Mouse (Mus musculus): ENCODE measurements at regions not wholly inside any gene's neighbourhood (a gene's known extent, or its start where the extent isn't known, plus 50 kb on each side); places are given as distances from the start of the nearest gene placed in this dataset.

DNA sequence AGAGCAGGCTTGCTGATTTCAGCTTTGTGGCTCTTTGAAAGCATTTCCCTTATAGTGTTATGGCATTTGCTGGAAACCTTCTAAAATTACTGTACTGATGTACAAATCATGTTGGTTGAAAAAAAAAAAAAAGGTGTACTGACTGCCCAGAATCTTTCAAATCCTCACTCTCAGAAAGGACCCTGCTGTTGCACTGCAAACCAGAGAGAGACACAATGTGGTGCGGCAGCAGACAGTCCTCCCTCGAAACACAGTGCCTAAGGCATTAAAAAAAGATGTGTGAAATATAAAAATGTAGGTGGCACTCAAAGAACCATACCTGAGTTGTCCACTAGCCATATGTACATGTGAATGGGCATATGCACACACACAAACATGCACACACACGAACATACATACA, 128.3 kb downstream of the Actr3 start:
- no peaks in the 10 kb centered on the region for H3K27me3 ChIP-seq
- ChIA-PET CTCF (no interaction called here), POLR2A (no interaction called here)
- no peak for DNase-seq (ENCODE audit: low read depth, low spot score)
- in situ Hi-C loops (cut with MboI; ENCODE audit: low pct_unique_long_range_greater_than_20kb), result no loop called here
- TF ChIP-seq CTCF (IDR thresholded peaks at IDR 0.05), result no peak
- ATAC-seq, result no peak

DNA sequence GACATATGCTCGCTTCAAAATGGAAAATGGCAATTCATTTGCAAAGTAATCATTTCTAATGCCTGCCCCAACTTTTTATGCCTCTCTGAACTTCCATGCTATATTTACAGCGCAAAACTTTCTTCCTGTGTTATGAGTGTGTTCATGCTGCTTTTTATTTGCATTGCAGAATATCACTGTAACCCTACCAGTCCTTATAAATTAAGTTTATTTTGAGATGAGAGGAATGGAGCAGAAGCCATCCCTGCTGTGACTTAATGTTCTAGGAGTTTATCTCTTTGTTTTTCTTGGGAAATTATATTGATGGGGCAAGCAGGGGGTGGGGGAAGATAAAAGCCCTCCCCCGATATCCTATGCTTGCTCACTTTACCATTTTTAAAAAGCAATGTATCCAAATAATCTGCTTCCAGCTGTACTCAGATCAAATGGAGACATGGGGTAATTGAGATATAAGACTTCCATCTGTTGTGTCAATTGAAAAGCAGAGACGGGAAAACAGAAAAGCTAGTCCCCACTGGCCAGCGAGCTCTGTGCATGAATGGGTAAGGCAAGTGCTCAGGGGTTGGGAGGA, 136.9 kb downstream of the Actr3 start:
- ATAC-seq, result no peak
- TF ChIP-seq CTCF (IDR thresholded peaks at IDR 0.05), result no peak
- POLR2A ChIA-PET, result no interaction called here
- DNase-seq (ENCODE audit: low read depth, low spot score), result no peak
- CTCF ChIA-PET, result no interaction called here
- in situ Hi-C loops (cut with MboI; ENCODE audit: low pct_unique_long_range_greater_than_20kb), result no loop called here
- H3K27me3 ChIP-seq, result peaks cover 5% of the 10 kb centered on the region

DNA sequence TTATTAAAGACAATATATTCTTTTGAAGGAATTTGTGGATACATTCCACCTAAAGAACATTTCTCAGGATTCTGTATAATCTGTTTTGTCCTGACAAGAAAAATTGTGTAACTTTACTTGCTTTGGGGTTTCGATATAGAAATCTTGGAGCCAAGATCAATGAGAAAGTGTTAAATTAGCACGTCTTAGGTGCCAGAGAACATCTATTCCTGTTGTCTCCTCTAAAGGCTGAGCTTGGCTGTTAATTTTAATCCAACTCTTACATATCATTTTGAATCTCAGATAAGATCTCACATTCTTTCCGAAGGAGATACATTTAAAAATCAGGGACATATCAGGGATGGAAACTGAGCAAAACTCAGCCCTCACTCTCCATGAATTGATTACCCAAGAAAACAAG, 139.9 kb downstream of the Actr3 start:
- ChIA-PET POLR2A (no interaction called here), CTCF (no interaction called here)
- DNase-seq (ENCODE audit: low read depth, low spot score), result no peak
- no peak for TF ChIP-seq CTCF (IDR thresholded peaks at IDR 0.05)
- no peak for ATAC-seq
- H3K27me3 ChIP-seq, result peaks cover 5% of the 10 kb centered on the region
- in situ Hi-C loops (cut with MboI; ENCODE audit: low pct_unique_long_range_greater_than_20kb), result no loop called here

DNA sequence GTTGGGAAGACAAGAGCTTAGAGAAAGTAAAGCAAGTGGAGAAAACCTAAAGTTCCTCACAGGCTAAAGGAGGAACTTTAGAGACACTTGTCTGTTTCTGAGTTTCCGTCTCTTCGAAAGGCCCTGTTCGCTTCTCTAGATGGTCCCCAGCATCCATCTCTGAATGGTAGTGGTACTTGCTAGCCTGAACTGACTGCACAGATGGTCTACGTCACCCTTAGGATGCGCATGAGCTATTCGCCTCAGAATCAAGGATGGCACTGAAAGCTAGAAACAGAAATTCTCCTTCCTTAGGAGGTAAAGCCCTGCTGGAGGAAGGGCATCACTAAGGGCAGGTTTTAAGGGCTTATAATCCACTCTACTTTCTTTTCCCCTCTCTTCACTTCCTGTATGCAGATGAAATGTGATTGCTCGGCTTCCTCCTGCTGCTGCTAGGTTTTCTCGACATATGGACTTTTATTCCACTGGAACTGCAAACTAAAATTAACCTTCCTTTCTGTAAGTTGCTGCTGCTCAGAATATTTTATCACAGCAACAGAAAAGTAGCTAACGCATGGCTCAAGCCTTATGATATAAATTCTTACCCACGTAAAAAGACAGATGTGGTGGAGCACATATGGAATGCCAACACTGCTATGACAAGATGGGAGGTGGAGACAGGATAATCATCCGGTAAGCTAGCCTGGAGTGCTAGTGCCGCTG, 145.1 kb downstream of the Actr3 start:
- ChIA-PET CTCF (no interaction called here), POLR2A (no interaction called here)
- no peak for ATAC-seq

DNA sequence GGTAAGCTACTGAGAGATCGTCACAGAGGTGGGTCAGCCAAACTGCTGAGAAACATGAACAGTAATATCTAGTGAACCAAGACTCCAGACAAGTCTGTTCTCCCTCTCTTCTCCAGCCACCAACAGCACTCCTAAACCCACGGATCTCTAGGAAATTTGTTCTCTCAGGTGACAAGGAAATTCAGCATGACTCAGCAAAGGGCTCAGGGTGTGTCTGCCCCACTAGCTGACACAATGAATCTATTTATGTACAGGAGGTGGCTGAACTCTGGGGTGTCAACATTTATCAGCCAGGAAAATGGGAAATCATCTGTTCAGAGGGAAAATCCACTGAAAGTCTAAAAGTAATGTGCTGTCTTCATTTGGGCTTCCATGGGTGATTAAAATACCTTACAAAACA, 149.2 kb downstream of the Actr3 start:
- CTCF ChIA-PET, result no interaction called here
- no peak for ATAC-seq
- H3K27me3 ChIP-seq, result no peaks in the 10 kb centered on the region
- no peak for DNase-seq (ENCODE audit: low read depth, low spot score)
- no peak for TF ChIP-seq CTCF (IDR thresholded peaks at IDR 0.05)
- in situ Hi-C loops (cut with MboI; ENCODE audit: low pct_unique_long_range_greater_than_20kb), result no loop called here
- POLR2A ChIA-PET, result no interaction called here

More for the DNA sequence above, 145.1 kb downstream of the Actr3 start:
- in situ Hi-C loops (cut with MboI; ENCODE audit: low pct_unique_long_range_greater_than_20kb), result no loop called here
- TF ChIP-seq CTCF (IDR thresholded peaks at IDR 0.05), result no peak
- no peak for DNase-seq (ENCODE audit: low read depth, low spot score)
- H3K27me3 ChIP-seq, result no peaks in the 10 kb centered on the region

DNA sequence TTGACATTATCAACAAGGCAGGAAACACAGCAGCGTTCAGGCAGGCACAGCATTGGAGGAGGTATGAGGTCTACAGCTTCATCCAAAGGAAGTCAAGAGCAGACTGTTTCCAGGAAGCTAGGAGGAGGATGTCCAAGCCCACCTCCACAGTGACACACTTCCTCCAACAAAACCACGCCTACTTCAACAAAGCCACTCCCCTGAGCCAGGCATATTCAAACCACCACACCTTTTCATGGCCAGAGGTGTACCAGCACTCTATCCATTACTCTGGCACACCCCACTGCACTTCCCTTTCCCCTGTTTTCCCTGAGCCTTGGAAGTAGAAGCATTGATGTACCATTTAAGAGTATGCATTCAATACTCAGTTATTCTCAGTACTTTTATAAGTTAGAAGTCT, 150.8 kb downstream of the Actr3 start:
- in situ Hi-C loops (cut with MboI; ENCODE audit: low pct_unique_long_range_greater_than_20kb), result no loop called here
- POLR2A ChIA-PET, result no interaction called here
- TF ChIP-seq CTCF (IDR thresholded peaks at IDR 0.05), result no peak
- DNase-seq (ENCODE audit: low read depth, low spot score) (no peak), ATAC-seq (no peak)
- CTCF ChIA-PET, result no interaction called here
- H3K27me3 ChIP-seq, result no peaks in the 10 kb centered on the region

DNA sequence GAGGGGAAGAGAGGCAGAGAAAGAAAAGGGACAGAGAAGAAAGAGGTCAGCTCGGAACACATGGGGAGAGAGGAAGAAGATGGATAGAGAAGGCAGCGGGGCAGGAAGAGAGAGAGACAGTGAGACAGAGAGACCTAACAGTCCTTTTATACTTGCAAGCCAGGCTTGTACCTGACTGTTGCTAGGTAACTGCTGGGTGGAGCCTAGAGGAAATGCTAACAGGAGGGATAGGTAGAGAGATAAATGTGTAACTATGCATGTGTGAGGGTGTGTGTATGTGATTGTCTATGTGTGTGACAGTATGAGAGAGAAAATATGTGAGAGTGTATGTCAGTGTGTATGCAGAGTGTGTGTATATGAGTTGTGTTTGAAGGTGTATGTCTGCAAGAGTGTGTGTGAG, 161.8 kb downstream of the Actr3 start:
- ATAC-seq (no peak), DNase-seq (ENCODE audit: low read depth, low spot score) (no peak)
- H3K27me3 ChIP-seq, result no peaks in the 10 kb centered on the region
- in situ Hi-C loops (cut with MboI; ENCODE audit: low pct_unique_long_range_greater_than_20kb), result no loop called here
- TF ChIP-seq CTCF (IDR thresholded peaks at IDR 0.05), result no peak
- ChIA-PET CTCF (no interaction called here), POLR2A (no interaction called here)

DNA sequence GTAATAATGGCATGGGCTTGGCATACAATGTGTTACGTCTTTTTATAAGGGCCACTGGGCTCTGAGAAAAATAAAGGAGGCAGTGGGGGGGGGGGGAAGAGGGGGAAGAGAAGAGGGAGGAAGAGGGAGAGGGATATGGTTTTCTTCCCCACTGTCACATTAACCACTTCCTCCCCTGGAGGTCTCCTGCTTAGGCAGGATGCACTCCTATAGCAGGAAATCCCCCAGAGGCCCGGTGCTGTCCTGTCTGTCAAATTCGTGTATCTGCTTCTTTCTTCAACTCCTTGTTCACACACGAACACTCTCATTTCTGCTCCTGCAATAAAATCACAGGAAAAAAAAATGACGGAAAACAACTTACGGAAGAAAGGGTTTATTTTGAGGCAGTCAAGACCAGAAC, 171.8 kb downstream of the Actr3 start:
- CTCF ChIA-PET, result no interaction called here
- no peaks in the 10 kb centered on the region for H3K27me3 ChIP-seq
- in situ Hi-C loops (cut with MboI; ENCODE audit: low pct_unique_long_range_greater_than_20kb), result no loop called here
- no peak for TF ChIP-seq CTCF (IDR thresholded peaks at IDR 0.05)
- POLR2A ChIA-PET, result no interaction called here
- no peak for DNase-seq (ENCODE audit: low read depth, low spot score)
- no peak for ATAC-seq

DNA sequence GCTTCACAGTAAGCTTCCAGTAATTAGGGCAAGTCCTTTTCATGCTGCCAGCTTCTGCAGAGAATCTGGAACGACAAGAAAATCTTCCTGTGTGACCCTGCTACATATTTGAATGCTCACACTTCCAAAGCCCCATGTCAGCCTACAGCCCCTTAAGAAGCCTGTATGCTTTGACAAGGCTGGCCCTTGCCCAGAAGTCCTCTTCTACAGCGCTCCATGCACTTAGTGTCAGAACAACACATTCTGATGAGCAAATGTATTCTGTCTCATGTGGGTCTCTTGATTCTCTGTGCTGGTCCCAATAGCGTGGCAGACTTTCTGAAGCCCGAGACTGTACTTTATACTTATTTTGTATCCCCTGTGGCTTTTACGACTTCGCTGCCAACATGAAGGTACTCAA, 172.5 kb downstream of the Actr3 start:
- ChIA-PET POLR2A (no interaction called here), CTCF (no interaction called here)
- no peak for TF ChIP-seq CTCF (IDR thresholded peaks at IDR 0.05)
- in situ Hi-C loops (cut with MboI; ENCODE audit: low pct_unique_long_range_greater_than_20kb), result no loop called here
- no peak for DNase-seq (ENCODE audit: low read depth, low spot score)
- ATAC-seq, result no peak
- no peaks in the 10 kb centered on the region for H3K27me3 ChIP-seq

DNA sequence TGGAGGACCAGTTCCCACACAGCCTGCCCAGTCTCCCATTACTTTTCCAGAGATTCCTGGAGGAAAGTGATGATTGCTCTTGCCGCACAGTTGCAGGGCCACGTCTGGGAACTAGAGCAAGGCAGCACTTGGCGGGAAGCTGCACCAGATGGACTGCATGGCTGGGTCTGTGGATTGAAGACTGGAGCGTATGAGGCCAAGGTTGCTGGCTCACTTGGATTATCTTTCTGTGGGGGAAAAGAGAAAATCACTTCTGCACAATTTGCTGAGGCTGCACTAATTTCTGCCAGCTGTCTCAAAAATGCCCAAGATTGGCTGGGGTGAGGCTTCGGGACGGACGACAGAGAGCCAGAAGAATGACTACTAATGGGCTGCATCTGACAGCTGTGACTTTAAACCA, 193.2 kb downstream of the Actr3 start:
- no peak for TF ChIP-seq CTCF (IDR thresholded peaks at IDR 0.05)

DNA sequence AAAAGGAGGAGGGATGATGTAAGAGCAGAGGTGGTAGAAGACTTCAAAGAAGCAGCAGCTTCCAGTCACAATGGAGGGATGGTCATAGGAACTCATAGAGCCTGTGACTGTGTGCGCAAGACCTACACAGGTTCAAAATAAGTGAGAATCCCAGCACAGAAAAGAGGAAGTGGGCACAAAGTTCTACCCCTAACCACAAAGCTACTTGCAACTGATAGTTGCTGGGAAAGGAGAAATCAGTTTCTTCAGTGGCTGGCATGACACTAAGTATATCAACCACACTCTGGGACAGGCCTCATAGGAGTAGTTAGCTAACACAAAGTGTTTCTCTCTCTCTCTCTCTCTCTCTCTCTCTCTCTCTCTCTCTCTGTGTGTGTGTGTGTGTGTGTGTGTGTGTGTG, 193.8 kb downstream of the Actr3 start:
- no peaks in the 10 kb centered on the region for H3K27me3 ChIP-seq
- in situ Hi-C loops (cut with MboI; ENCODE audit: low pct_unique_long_range_greater_than_20kb), result no loop called here
- DNase-seq (ENCODE audit: low read depth, low spot score) (no peak), ATAC-seq (no peak)
- POLR2A ChIA-PET, result no interaction called here
- no peak for TF ChIP-seq CTCF (IDR thresholded peaks at IDR 0.05)
- CTCF ChIA-PET, result no interaction called here

More for the DNA sequence above, 193.2 kb downstream of the Actr3 start:
- DNase-seq (ENCODE audit: low read depth, low spot score) (no peak), ATAC-seq (no peak)
- ChIA-PET CTCF (no interaction called here), POLR2A (no interaction called here)
- in situ Hi-C loops (cut with MboI; ENCODE audit: low pct_unique_long_range_greater_than_20kb), result no loop called here
- H3K27me3 ChIP-seq, result no peaks in the 10 kb centered on the region

DNA sequence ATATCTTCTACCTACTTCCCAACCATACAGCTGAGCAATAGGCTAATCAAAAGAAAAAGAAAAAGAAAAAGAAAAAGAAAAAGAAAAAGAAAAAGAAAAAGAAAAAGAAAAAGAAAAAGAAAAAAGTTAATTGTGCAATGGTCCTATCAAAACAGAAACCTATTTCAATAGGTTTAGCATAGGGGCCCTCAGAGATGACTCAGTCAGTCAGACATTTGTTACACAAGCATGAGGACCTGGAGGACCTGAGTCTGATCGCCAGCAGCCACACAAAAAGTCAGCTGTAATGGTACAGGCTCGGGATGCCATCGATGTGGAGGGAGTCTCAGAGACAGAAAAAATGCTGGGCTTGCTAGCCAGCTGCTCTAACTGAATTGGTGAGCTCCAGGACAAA, 197.9 kb downstream of the Actr3 start:
- ATAC-seq, result peak; percentile 79
- in situ Hi-C loops (cut with MboI; ENCODE audit: low pct_unique_long_range_greater_than_20kb), result no loop called here
- H3K27me3 ChIP-seq, result no peaks in the 10 kb centered on the region
- CTCF ChIA-PET, result no interaction called here
- no peak for TF ChIP-seq CTCF (IDR thresholded peaks at IDR 0.05)
- POLR2A ChIA-PET, result no interaction called here
- DNase-seq (ENCODE audit: low read depth, low spot score), result no peak
